Mouse (Mus musculus): ENCODE measurements around the gene Lin28a.

Gene Lin28a

GRCm38 (mm10) chr4:134018779-134019145 lies at the start of gene Lin28a:
Gene Lin28a (minus strand): TSS chr4:134018841.
- DNase-seq (ENCODE audit: low read depth, low spot score): no peak

DNA sequence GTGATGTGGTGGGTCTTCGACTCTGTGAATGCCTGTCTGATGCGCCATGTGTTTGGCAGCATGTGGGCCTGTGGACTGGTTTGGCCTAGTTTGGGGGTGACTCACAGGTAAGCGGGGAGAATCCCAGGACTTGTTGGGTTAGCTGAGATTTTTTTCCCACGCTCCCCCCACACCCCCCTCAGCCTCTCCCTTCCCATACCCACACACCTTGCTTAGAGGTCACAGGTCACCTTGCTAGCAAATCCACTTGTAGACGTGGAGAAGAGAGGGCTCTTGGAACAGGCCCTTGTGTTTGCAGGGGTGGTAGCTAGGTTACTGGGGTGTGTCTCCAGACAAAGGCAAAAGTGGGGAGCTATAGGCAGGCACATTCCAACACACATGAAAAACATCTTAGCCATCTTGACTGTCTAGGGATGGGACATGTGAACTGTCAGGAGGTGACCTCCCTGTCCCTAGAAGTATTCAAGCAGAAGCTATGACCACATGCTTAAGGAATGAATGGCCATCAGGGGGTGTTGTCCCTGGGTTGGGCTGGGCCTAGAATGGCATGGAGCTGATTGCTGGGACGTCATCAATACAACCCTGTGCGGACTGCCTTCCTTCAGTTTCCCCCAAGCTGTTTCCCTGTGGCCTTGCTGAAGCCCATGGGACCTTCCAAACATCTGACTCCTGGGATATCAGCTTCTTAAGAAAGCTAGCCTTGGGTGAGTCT lies 49.3 kb upstream of the Lin28a start:
- no peak for DNase-seq (ENCODE audit: low read depth, low spot score)

DNA sequence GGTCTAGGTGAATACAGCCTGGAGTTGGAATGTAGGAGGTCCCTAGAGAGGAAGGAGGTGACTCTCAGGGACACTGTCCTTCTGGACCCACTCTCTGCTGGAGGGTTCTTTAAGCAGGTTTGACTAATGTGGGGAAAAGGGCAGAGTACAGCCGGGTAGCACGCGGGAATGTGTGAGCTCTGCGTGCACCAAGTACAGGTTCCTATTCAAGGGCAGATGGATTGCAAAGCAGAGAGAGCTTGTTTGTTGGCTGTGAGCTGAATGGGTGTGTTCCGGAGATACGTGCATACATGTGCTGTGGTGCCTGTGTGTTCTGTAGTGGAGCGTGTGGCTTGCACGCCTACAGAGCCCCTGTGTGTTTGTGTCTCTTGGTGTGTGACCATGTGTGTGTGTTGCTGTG lies 48.7 kb upstream of the Lin28a start:
- no peak for DNase-seq (ENCODE audit: low read depth, low spot score)

DNA sequence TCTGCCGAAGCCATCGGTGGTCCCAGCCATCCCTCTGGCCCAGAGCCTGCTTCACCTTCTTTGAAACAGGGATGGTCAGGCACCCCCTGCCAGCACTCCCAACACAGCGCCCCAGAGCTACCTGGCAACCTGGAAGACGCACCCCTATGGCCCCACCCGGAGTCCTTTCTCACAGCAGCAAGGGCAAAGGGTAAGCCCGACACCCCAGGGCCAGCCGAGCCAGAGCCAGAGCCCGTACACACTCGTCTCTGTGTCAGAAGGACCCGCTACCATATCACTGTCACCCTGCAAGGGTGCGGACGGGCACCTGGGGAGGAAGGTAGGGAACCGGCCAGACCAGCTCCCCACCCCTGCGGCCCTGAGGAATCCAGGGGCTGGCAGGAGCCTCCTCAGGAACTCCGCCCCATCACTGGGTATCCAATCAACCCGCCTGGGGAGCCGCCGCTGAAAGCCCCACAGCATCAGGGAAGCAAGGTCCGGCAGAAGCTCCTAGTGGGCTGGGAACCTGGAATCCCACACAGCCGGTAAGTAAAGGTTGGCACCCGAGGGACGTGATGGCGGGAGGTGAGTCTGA lies 46.9 kb upstream of the Lin28a start:
- no peak for DNase-seq (ENCODE audit: low read depth, low spot score)

GRCm38 (mm10) chr4:134062561-134062960 lies 43.9 kb upstream of the Lin28a start:
- no peak for DNase-seq (ENCODE audit: low read depth, low spot score)

DNA sequence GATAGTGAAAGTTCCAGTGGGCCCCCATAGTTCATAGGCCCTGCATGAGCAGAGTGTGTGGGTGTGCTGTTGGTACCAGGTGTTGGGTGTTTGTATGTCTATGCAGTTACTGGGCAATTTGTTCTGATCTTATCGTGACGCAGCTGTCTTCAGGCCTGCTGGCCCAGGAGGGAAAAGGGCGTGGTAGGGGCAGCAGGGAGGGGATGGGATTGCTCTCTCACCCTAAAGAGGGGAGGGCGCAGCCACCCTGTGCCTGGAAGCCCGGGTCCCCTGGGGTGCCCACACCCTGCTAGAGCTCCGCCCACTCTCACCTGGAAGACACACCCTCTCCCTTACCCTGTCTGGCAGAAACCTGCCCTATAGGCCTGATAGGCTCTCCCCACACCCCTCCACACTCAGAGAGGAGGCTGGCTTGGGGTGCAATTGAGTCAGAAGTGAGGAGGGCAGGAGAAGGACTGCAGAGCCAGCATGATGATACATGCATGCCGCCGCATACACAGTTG lies 43.4 kb upstream of the Lin28a start:
- DNase-seq (ENCODE audit: low read depth, low spot score): no peak

DNA sequence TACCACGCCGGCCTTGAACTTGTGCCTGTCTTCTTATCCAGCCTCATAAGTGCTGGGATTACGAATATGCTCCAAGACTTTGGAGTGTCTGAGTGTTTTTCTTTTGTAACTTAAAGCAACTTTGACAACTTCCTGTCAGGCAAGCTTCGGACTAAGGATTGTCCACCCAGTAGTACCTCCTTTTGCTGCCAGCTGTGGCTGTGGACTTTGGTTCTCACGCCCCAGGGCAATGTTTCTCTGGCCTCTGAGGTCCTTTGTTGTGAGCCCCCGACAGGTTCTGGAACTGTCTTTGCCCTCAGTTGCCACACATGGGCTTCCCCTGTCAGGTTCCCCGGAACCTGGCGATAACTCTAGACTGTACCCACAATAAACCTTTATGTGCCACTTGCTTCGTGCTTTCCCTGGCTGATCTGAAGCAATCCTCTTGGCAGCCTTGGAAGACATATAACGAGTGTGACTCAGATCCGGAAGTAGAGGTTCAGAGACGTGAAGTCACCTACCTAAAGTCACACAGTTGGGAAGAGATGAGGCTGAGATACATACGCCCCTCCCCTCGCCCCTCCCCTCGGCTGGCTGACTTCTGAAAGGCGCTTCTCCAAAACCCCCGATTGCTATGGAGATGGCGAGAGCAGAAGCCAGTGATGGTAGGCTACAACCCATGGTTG lies 42.7 kb upstream of the Lin28a start:
- DNase-seq (ENCODE audit: low read depth, low spot score): no peak

GRCm38 (mm10) chr4:134060135-134060865 lies 41.7 kb upstream of the Lin28a start, which contains the start of gene Crybg2:
Gene Crybg2 (plus strand): TSS chr4:134060815.
- DNase-seq (ENCODE audit: low read depth, low spot score): no peak

DNA sequence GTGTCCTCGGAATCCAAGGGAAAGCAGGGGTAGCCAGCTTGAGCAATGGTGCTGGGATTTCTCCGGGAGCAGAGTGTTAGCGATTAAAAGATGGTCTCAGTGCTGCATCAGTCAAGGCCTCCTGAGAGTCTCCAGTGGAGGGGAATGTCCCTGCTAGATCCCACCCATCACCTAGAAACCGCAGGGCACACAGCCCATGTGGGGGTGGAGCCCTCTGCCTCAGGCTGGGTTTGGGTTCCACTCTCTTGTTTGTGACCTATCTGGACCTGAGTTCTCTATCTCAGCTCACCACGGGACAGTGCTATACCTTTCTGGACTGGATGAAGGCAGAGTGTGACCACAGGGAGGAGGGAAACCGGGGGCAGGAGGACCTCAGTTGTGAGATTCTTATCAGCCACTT lies 40.3 kb upstream of the Lin28a start:
- DNase-seq (ENCODE audit: low read depth, low spot score): no peak

DNA sequence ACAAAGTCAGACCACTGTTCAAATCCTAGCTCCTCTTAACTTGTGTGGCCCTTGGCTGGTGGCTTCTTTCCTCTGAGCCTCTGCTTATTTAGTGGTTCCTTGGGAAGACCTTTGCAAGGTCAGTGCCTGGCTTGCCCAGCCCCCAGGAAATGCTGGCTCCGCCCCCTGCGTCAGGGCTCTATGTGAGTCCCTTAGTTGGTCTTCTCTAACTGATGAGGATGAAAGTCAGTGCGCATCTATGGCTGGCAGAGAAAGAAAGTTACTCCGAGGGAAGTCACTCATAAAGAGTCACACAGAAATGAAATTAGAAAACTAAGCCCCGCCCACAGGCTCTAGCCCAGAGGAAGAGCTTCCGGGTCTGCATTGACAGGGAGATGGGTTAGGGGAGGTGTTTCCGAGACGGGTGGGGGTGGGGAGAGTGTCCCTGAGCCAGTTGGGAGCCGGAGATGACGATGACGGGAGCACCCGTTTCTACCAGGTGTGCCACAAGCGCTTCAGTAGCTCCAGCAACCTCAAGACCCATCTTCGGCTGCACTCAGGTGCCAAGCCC lies 39.6 kb upstream of the Lin28a start:
- no peak for DNase-seq (ENCODE audit: low read depth, low spot score)

GRCm38 (mm10) chr4:134053538-134053937 lies 34.9 kb upstream of the Lin28a start, which contains the start of gene Zfp683:
Gene Zfp683 (plus strand): TSS chr4:134053838.
- DNase-seq (ENCODE audit: low read depth, low spot score): no peak

- DNase-seq (ENCODE audit: low read depth, low spot score): peak; percentile 15
Measured at GRCm38 (mm10) chr4:134052560-134052959, 33.9 kb upstream of the Lin28a start.

DNA sequence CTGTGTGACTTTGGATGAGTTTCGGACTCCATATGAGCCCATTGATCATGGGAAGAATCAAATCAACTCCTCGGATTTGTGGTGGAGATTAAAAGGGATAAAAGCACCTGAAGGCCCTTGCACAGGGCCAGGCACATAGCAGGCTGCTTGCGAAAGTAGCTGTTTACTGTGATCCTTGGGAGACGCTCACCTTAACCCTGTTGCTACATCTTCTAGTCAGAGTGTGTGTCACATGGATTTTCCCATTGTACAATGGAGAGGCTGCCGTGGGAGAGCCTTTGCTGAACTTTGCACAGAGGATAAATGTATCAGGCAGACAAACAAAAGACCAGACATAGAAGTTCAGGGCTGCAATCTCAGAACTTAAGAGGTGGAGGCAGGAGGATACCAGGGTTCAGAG lies 33.3 kb upstream of the Lin28a start:
- no peak for DNase-seq (ENCODE audit: low read depth, low spot score)

DNA sequence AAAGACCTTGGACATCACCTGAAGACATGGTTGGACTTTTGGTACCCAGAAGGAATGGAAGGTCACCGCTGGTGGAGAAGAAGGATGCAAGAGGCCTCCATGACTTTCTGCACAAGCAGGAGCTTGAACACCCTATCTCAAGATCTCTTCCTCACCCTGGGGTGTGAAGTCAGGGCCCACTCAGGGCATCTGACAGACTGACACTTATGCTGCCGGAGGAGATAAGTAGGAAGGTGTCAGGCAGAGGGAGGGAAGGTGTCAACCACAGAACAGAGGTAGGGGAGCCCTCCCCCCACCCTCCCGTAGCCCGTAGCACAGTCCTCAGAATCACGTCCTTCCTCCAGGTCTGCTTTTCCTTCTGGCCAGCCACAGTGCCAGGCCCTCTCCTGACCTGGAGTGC lies 29.0 kb upstream of the Lin28a start:
- no peak for DNase-seq (ENCODE audit: low read depth, low spot score)

DNA sequence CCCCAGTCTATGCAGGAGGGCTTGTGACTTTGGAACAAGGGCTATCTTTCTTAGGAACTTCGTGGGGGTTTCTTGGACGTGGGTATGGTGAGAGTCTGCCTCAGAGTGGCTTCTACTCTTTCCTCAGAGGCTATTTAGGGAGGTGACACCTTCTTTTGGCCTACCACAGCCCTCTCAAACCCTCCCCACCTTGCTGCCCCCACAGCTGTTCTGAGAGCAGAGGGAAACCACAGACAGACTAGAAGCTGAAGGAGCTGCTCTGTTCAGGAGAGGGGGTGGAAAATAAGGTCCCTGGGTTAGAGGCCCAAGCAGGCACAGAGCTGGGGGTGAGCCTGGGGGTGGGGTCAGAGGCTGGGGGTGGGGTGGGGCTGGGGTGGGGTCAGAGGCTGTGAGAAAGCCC lies 24.4 kb upstream of the Lin28a start:
- DNase-seq (ENCODE audit: low read depth, low spot score): no peak

DNA sequence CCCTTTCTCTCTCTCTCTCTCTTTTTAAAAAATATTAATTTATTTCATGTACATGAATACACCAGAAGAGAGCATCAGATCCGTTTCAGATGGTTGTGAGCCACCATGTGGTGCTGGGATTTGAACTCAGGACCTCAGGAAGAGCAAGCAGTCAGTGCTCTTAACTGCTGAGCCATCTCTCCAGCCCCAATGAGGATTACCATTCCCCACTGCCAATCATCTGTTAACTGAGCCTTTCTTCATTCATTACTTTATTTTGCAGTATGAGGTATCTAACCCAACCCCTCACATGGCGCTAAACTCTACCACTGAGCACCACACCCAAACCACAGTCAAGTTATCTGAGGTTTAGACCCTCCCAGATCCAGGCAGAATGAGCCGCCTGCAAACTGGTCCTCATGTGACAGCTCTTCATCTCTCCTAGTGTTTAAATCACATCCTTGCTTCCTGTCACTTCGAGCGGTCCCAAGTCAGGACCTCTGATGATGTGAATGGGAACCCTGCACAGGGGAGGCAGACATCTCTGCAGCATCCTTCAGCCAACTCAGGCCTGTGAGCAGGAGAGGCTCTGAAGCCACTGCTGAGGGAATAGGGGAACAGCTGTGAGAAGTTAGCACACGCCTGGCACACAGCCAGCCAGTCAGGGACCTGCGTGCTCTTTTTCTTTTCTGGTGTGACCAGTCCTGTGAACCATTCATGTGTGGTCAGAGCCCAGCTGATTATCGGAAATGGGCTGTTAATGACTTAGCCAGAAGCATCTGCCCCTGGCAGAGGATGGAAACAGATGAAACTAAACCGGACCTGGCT lies 22.9 kb upstream of the Lin28a start:
- DNase-seq (ENCODE audit: low read depth, low spot score): no peak

GRCm38 (mm10) chr4:134035953-134036352 lies 17.3 kb upstream of the Lin28a start:
- peak; percentile 47 for DNase-seq (ENCODE audit: low read depth, low spot score)

DNA sequence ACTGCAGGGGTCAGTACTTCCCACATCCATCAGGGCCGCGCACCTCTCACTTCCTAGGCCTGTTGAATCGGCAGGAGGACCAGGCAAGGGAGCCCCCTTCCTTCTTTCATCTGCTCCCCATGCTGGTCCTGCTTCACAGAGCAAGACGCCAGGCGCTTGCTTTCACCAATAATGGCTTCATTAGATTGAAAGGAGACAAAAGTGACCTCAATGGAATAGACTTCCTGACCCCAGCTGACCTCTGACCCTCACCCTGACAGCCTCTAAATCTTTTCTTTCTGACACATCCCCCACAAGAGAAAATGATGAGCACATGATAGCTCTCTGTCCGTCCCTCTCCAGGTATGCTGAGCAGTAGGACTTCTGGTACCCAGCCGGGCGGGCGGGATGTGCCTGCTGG lies 7.2 kb upstream of the Lin28a start:
- no peak for DNase-seq (ENCODE audit: low read depth, low spot score)

- no peak for DNase-seq (ENCODE audit: low read depth, low spot score)
Measured at GRCm38 (mm10) chr4:134020621-134021020, 2.0 kb upstream of the Lin28a start.

DNA sequence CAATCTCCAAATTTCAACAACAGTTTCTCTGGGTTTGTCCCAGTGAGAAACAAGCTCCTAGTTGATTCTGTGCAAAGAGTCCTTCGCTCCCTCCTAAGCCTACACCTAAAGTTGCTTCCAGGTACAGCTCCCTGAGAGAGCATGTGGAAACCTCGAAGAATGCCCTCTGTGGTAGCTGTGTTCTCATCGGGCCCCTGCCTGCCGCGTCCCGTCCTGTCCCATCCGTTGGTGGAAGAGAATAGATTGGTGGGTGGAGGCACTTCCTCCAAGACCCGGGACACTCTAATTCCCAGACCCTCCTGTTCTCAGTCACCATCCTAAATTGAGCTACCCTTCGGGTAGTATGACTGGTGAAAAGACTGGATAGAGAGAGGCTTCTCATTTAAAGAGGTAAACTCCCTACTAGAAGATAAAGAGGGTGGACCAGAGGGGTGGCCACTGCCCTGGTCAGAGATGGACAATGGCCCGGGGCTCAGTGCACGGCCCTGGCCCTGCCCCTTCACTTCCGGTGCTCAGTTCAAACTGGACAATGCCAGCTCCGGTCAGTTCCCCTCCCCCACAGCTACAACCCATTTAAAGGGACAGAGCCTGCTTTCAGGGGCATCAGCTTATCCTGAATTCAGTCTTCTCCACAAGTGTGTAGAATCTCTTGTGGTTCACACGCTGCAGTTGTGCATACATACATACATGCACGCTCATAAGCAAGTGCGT lies 1.2 kb upstream of the Lin28a start:
- peak; percentile 68 for DNase-seq (ENCODE audit: low read depth, low spot score)

Measured in retina, adult 2 months (tissue).